Mouse (Mus musculus): ENCODE data around the gene Ilvbl.
"Not testable (repeated sequence)": the region's sequence is repeated elsewhere in the genome, so short reads cannot be mapped to it uniquely, and the experiment has no call there.

The Ilvbl gene

DNA sequence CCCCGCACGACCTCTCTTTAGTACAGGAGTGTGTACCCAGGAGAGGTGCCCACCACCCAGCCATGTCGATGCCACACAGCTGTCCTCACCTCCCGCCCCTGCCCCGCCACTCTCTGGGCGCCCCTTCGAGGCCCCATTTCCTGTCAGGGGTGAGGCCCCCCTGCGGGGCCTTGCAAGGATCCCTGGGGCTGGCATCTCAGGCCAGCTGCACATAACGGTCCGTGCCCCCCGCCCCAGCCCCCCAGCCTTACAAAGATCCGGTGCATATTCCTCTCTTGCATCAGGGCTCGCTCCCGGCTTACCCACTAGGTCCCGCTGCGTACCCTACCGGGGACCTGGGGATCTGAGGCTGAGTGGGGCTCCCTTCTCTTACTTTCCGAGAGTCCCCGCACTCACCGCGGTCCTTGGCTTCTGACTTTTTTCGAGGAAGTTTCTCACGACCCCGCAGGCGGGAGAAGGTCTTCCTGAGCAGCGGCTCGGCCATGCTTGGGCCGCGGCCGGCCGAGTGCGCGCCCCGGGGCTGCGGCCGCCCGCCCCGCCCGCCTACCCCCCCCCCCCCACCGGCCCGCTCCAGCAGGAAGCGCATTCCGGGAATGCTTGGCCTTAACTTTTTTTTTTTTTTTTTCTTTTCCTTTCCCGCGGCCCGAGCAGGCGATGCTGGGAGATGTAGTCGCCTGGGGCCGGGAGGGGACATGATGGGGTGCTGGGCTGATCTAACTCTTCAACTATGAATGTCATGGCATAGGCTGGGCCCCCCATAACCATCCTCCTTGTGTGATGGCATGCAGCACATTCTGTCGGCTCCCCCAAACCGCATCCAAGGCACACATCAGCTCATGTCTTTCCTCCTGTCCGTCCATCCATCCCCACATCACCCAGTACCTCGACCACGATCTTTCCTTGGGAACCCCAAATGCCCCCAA lies 17.5 kb downstream of the Ilvbl start, which contains the start of gene Syde1:
Gene Syde1, minus strand, starts transcription at position 559 of the 923 bp plus-strand sequence.
- DNase-seq (ENCODE audit: low spot score), result peak; percentile 60

DNA sequence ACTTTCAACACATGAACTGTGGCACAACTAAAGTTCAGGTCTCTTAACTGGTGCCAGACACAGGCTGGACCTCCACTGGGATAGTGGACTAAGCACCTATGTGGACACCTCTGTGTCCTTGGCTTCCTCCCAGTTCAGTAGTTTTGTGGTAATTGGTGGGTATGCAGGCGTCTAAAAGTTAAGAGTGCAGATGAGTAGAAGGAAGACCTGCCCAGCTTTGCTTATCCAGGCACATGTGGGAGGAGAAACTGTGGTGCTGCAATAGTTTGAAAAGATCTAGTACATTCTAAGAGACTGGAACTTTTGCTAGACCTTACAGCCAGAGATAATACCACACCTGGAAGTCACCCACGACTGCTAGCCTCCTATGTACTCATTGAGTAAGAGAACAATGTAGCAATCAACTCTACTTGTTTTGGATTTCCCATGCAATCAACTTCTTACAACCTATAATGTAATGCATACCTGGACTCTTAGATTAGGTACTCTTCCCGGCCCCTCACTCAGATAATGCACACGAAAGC lies 18.8 kb downstream of the Ilvbl start:
- no peak for DNase-seq (ENCODE audit: low spot score)

DNA sequence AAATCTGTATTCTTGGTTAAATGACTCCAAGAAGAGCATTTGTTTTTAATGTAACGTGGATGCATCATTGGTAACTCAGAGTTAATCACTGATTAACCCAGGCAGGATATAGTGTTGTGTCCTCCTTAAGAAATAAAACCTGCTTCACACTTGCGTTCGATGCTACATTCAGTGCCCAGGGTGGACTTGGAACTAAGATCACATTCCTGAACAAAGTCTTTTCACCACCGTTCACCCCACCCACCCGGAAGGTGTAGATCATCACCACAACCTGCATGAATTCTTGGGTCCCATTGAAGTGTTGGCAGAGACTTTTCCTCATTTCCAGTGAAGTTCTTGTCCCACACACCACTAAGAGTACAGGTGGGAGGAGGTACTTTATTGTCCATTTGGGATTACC lies 19.6 kb downstream of the Ilvbl start:
- DNase-seq (ENCODE audit: low spot score), result no peak

DNA sequence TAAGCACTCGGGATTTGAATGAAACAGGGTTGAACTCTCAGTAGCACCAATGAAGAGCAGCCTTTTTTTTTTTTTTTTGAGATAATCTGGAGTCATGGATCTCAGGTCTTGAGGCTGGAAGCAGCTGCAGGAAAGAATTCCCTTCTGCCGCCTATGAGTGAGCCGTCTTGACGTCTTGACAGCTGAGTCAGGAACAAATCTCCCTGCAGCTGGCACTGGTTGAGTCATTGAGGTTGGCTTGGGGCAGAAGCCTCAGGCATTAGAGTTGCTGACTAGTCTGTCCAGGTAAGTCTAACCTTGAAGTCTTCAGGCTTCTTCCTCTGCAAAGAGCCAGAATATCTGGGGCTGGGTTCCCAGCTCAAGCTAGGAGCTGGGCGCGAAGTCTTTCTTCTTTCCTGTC lies 20.0 kb downstream of the Ilvbl start:
- no peak for DNase-seq (ENCODE audit: low spot score)

DNA sequence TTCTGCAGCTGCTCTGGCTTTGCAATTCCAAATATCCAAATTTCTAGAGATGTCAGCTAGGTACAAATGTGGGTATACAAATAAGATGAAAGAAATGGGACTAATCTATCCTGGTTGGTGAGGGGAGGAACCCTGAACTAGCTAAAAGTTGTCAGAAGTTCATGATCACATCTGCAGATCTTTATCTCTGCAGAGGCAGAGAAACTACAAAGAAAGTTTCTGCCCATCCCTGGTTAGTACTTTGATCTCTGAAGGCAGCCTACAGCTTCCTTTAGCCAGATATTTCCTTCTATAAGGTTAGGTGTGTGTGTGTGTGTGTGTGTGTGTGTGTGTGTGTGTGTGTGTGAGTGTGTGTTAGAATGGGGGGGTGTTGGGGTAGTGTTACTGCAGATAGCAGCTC lies 20.4 kb downstream of the Ilvbl start:
- no peak for DNase-seq (ENCODE audit: low spot score)

DNA sequence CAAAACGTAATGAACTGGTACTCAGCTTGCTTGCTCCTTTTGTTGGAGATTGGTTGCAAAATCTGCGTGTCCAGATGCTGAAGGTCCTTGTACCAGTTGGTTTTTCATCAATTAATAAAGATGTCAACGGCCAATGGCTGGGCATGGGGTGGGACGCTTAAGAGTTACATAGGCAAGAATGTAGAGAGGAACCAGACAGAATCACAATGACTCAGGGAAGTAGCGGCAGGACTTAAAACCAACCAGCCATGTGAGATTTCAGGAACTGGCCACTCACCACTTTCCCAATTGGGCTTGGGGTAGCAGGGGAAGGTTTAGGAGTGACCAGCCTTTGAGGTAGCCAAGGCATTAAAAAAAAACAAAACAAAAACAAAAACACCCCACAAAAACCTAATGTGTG lies 25.7 kb downstream of the Ilvbl start:
- no peak for DNase-seq (ENCODE audit: low spot score)

DNA sequence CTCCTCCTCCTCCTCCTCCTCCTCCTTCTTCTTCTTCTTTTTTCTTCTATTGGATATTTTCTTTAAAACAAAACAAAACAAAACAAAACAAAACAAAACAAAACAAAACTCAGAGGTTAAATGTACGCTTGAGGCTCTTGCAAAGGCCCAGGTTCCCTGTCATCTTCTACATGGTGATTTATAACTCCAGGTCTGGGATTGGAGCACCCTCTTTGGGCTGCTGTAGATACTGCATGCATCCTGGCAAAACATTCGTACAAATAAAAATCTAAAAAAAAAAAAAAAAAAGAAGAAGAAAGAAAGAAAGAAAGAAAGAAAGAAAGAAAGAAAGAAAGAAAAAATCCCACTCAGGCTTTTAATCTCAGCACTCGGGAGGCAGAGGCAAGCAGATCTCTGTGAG lies 30.9 kb downstream of the Ilvbl start:
- DNase-seq (ENCODE audit: low spot score), result peak; percentile 28

DNA sequence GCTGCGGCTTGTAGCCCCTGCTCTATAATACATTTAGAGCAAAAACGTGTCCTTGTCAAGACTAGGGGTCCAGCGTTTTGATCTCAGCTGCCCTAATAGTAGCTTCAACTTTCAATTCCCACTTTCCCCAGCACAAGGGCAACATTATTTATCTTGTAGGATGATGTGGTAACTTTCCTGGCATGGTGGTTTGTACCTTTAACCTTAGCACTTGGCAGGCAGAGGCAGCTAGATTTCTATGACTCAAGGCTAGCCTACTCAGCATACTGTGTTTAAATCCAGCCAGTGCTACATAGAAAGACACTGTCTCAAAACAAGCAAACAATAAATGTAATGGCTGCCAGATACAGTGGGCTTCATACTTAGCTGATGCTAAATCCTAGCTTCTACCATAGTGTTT lies 33.5 kb downstream of the Ilvbl start:
- no peak for DNase-seq (ENCODE audit: low spot score)

DNA sequence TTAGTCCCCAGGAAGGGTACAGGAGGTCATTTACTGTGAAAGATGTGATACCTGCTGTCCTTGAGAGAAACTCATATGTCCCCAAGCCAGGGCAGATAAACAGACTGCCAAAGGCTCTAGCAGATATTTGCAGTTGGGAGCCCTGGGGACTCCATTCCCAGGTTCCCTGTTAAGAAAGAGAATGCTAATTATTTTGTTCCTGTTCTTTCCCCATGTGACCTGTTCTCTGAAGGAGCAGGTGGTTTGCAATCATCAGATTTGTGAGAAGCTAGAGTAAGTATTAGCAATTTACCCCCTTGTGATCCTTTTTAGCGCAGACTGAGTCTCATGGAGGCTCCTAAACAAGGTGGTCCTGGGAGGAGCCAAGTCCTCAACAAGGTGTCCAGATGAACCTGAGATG lies 43.8 kb downstream of the Ilvbl start, which contains the start of gene Olfr1357:
Gene Olfr1357, minus strand, starts transcription at position 101 of the 400 bp plus-strand sequence.
- no peak for DNase-seq (ENCODE audit: low spot score)

DNA sequence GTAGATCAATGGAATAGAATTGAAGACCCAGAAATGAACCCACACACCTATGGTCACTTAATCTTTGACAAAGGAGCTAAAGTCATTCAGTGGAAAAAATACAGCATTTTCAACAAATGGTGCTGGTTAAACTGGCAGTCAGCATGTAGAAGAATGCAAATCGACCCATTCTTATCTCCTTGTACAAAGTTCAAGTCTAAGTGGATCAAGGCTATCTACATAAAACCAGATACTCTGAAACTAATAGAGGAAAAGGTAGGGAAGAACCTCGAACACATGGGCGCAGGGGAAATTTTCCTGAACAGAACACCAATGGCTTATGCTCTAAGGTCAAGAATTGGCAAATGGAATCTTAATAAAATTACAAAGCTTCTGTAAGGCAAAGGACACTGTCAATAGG lies 49.0 kb downstream of the Ilvbl start:
- not testable (repeated sequence) for DNase-seq (ENCODE audit: low spot score)

DNA sequence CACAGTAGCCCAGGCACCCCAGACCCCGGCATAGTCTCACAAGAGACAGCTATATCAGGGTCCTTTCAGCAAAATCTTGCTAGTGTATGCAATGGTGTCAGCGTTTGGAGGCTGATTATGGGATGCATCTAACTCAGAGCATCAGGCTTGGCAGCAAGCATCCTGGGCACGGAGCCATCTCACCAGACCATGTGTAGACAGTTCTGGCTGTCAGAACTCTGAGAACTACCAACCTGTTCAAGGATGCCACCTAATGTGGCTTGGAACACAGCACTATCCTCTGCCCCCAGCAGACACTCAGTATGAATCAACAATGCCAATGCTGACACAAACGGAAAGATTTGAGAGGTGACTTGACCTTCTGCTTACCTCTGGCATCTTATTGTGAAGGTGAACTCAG lies 56.0 kb downstream of the Ilvbl start:
- no peak for DNase-seq (ENCODE audit: low spot score)

DNA sequence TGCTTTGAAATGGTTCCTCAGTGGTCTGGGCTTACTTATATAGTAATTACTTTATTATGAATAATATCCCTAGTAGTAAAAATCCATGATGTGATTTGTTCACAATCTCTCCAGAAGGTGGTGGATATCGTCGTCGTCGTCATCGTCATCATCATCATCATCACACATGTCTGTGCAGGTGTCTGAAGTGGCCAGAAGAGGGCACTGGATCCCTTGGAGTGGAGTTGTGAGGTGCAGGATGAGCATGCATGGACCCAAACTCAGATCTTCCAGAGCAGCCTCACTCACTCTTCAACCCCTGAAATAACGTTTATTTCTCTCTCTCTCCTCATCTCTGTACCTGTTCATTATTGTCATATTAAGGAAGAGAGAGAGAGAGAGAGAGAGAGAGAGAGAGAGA lies 58.2 kb downstream of the Ilvbl start:
- peak; percentile 20 for DNase-seq (ENCODE audit: low spot score)

Measured in ovary, postnatal 36 days (tissue).